Mouse (Mus musculus): ENCODE data around the gene Olfr961. TPM values are rescaled to one million over a fixed set of nuclear protein-coding genes. Genes with fewer than 3 reads are reported as not detected.

Gene Olfr961
- total RNA-seq, 2 experiments from 2014 or later, result not detected

Other genes starting within 250 kb of the Olfr961 start
- not detected for gene Olfr952, start 217.9 kb upstream of the Olfr961 start, total RNA-seq (2021)
- not detected for gene Olfr954, start 188.4 kb upstream of the Olfr961 start, total RNA-seq (2021)
- not detected for gene Olfr955, start 173.1 kb upstream of the Olfr961 start, total RNA-seq (2021)
- not detected for gene Olfr44, start 151.1 kb upstream of the Olfr961 start, total RNA-seq (2021)
- not detected for gene Olfr957, start 129.3 kb upstream of the Olfr961 start, total RNA-seq (2021)
- not detected for gene Olfr958, start 91.0 kb upstream of the Olfr961 start, total RNA-seq (2021)
- gene Olfr959, start 69.5 kb upstream of the Olfr961 start, total RNA-seq (2021), result not detected
- 10 to 100 TPM in 1 of 2 experiments, 1 to 10 TPM in 1; 6.5 to 13.9 TPM for gene AW551984, start 40.7 kb upstream of the Olfr961 start, total RNA-seq (2021)
- gene Olfr148, start 34.4 kb upstream of the Olfr961 start, total RNA-seq (2021), result not detected
- not detected for gene Olfr960, start 23.7 kb upstream of the Olfr961 start, total RNA-seq (2021)
- not detected for gene Olfr963, start 22.1 kb downstream of the Olfr961 start, total RNA-seq (2021)
- not detected for gene Olfr149, start 62.0 kb downstream of the Olfr961 start, total RNA-seq (2021)
- not detected for gene Olfr965, start 66.3 kb downstream of the Olfr961 start, total RNA-seq (2021)
- not detected for gene Olfr150, start 85.9 kb downstream of the Olfr961 start, total RNA-seq (2021)
- gene Olfr967, start 101.2 kb downstream of the Olfr961 start, total RNA-seq (2021), result not detected
- not detected for gene Olfr968, start 138.2 kb downstream of the Olfr961 start, total RNA-seq (2021)
- gene Olfr969, start 145.9 kb downstream of the Olfr961 start, total RNA-seq (2021), result not detected
- gene Olfr970, start 163.8 kb downstream of the Olfr961 start, total RNA-seq (2021), result not detected
- not detected for gene Olfr971, start 191.8 kb downstream of the Olfr961 start, total RNA-seq (2021)
- not detected for gene Olfr972, start 221.3 kb downstream of the Olfr961 start, total RNA-seq (2021)

Data from left cerebral cortex, postnatal 14 days (tissue).